Mouse (Mus musculus) left cerebral cortex, postnatal 36 days (tissue): ENCODE results near the gene Gm49711. TPM values are rescaled to one million over a fixed set of nuclear protein-coding genes. Genes with fewer than 3 reads are reported as not detected.
"Not testable (repeated sequence)": the region's sequence is repeated elsewhere in the genome, so short reads cannot be mapped to it uniquely, and the experiment has no call there.

ENCODE experiments used
- DNase-seq, 2 experiments: peaks; one replicate each; pipeline ENCODE4 v3.0.0; 2021 to 2022; ENCODE audit warnings: low spot score in 2 of 2, mixed read lengths in 1 of 2
- intact Hi-C: fragments of 180-260 bp; cut with DNase I; formaldehyde crosslinking; loops from one replicate; pipeline ENCODE4 v1.15.1; 2025
- total RNA-seq, 2 experiments: library from RNA; stranded (reverse); gene quantifications; 2 replicates each; pipeline ENCODE4 v1.2.3; 2021

The Gm49711 gene
- total RNA-seq, 2 experiments from 2014 or later: not detected

- intact Hi-C loops: loop anchor here (5.0 to 10.0 kb wide), 7 partner anchors 43 to 243 kb away; partner anchors contain the start of gene Smim11
- DNase-seq: peak; percentile 25 to 28
Measured at GRCm38 (mm10) chr16:92058644-92059620, 816 bp downstream of the Gm49711 start.

GRCm38 (mm10) chr16:92060213-92060612 lies 2.1 kb downstream of the Gm49711 start:
- no peak for DNase-seq
- intact Hi-C loops: no loop called here

- DNase-seq: no peak
- intact Hi-C loops: no loop called here
Measured at GRCm38 (mm10) chr16:92061586-92061985, 3.5 kb downstream of the Gm49711 start.

GRCm38 (mm10) chr16:92062832-92063231 lies 4.7 kb downstream of the Gm49711 start:
- intact Hi-C loops: no loop called here
- no peak for DNase-seq

GRCm38 (mm10) chr16:92064801-92065200 lies 6.7 kb downstream of the Gm49711 start:
- no peak for DNase-seq
- intact Hi-C loops: no loop called here

- no peak for DNase-seq
- intact Hi-C loops: no loop called here
Measured at GRCm38 (mm10) chr16:92070338-92070737, 12.2 kb downstream of the Gm49711 start.

GRCm38 (mm10) chr16:92076797-92077196 lies 18.7 kb downstream of the Gm49711 start:
- no peak for DNase-seq
- intact Hi-C loops: no loop called here

GRCm38 (mm10) chr16:92083771-92084453 lies 25.8 kb downstream of the Gm49711 start:
- intact Hi-C loops: no loop called here
- DNase-seq: no peak

- intact Hi-C loops: no loop called here
- DNase-seq: no peak
Measured at GRCm38 (mm10) chr16:92089225-92089624, 31.1 kb downstream of the Gm49711 start.

GRCm38 (mm10) chr16:92091876-92092275 lies 33.8 kb downstream of the Gm49711 start:
- intact Hi-C loops: no loop called here
- no peak for DNase-seq

GRCm38 (mm10) chr16:92098351-92099051 lies 40.4 kb downstream of the Gm49711 start:
- intact Hi-C loops: no loop called here

GRCm38 (mm10) chr16:92099598-92099997 lies 41.5 kb downstream of the Gm49711 start:
- no peak for DNase-seq
- intact Hi-C loops: no loop called here

More at GRCm38 (mm10) chr16:92098351-92099051, 40.4 kb downstream of the Gm49711 start:
- no peak for DNase-seq

- peak in 1 of 2 experiments; percentile 39 for DNase-seq
- intact Hi-C loops: loop anchor here (5.0 kb wide), 1 partner anchor 43 kb away; the partner anchor contains the start of genes Gm49711, Mrps6 and Slc5a3
Measured at GRCm38 (mm10) chr16:92100111-92100510, 42.0 kb downstream of the Gm49711 start.

GRCm38 (mm10) chr16:92102115-92102514 lies 44.0 kb downstream of the Gm49711 start:
- DNase-seq: no peak
- intact Hi-C loops: loop anchor here (5.0 kb wide), 1 partner anchor 45 kb away; the partner anchor contains the start of genes Gm49711, Mrps6 and Slc5a3

- intact Hi-C loops: loop anchor here (5.0 kb wide), 1 partner anchor 46 kb away; the partner anchor contains the start of genes Gm49711, Mrps6 and Slc5a3
Measured at GRCm38 (mm10) chr16:92102931-92103330, 44.8 kb downstream of the Gm49711 start.

GRCm38 (mm10) chr16:92103572-92104331 lies 45.6 kb downstream of the Gm49711 start:
- DNase-seq: no peak
- intact Hi-C loops: loop anchor here (5.0 kb wide), 1 partner anchor 46 kb away; the partner anchor contains the start of genes Gm49711, Mrps6 and Slc5a3

More at GRCm38 (mm10) chr16:92102931-92103330, 44.8 kb downstream of the Gm49711 start:
- DNase-seq: not testable (repeated sequence)

- DNase-seq: no peak
- intact Hi-C loops: loop anchor here (5.0 kb wide), 1 partner anchor 47 kb away; the partner anchor contains the start of genes Gm49711, Mrps6 and Slc5a3
Measured at GRCm38 (mm10) chr16:92104332-92104590, 46.1 kb downstream of the Gm49711 start.

GRCm38 (mm10) chr16:92104951-92105350 lies 46.8 kb downstream of the Gm49711 start:
- intact Hi-C loops: loop anchor here (5.0 kb wide), 1 partner anchor 48 kb away; the partner anchor contains the start of genes Gm49711, Mrps6 and Slc5a3
- no peak for DNase-seq

GRCm38 (mm10) chr16:92105631-92106030 lies 47.5 kb downstream of the Gm49711 start:
- intact Hi-C loops: no loop called here
- DNase-seq: no peak
